Mouse (Mus musculus) retina, adult 2 months (tissue): ENCODE data around the gene Itpr2.

Experiments
- DNase-seq: peaks from one replicate; pipeline ENCODE4 v3.0.0-alpha.2; 2012; ENCODE audit warnings: low read depth, low spot score

Gene Itpr2

GRCm38 (mm10) chr6:146504459-146504858 lies 2.4 kb upstream of the Itpr2 start:
- no peak for DNase-seq

GRCm38 (mm10) chr6:146502856-146503255 lies 833 bp upstream of the Itpr2 start:
- DNase-seq, result no peak

- DNase-seq, result no peak
Measured at GRCm38 (mm10) chr6:146501316-146501865, 632 bp downstream of the Itpr2 start.

GRCm38 (mm10) chr6:146500771-146501170 lies 1.3 kb downstream of the Itpr2 start:
- DNase-seq, result no peak

GRCm38 (mm10) chr6:146500206-146500605 lies 1.8 kb downstream of the Itpr2 start:
- no peak for DNase-seq

GRCm38 (mm10) chr6:146499566-146499965 lies 2.5 kb downstream of the Itpr2 start:
- DNase-seq, result no peak

GRCm38 (mm10) chr6:146498416-146498815 lies 3.6 kb downstream of the Itpr2 start:
- DNase-seq, result no peak

GRCm38 (mm10) chr6:146497866-146498265 lies 4.2 kb downstream of the Itpr2 start:
- no peak for DNase-seq

- DNase-seq, result no peak
Measured at GRCm38 (mm10) chr6:146497435-146497834, 4.6 kb downstream of the Itpr2 start.

- DNase-seq, result no peak
Measured at GRCm38 (mm10) chr6:146491680-146492079, 10.3 kb downstream of the Itpr2 start.

- no peak for DNase-seq
Measured at GRCm38 (mm10) chr6:146490416-146490960, 11.5 kb downstream of the Itpr2 start.

- DNase-seq, result no peak
Measured at GRCm38 (mm10) chr6:146489841-146490240, 12.2 kb downstream of the Itpr2 start.

- DNase-seq, result no peak
Measured at GRCm38 (mm10) chr6:146488749-146489148, 13.3 kb downstream of the Itpr2 start.

- no peak for DNase-seq
Measured at GRCm38 (mm10) chr6:146487079-146487478, 14.9 kb downstream of the Itpr2 start.

- DNase-seq, result no peak
Measured at GRCm38 (mm10) chr6:146486073-146486472, 15.9 kb downstream of the Itpr2 start.

- no peak for DNase-seq
Measured at GRCm38 (mm10) chr6:146481441-146481840, 20.6 kb downstream of the Itpr2 start.

- DNase-seq, result no peak
Measured at GRCm38 (mm10) chr6:146480925-146481324, 21.1 kb downstream of the Itpr2 start.

GRCm38 (mm10) chr6:146478888-146479683 lies 22.9 kb downstream of the Itpr2 start:
- no peak for DNase-seq

- DNase-seq, result no peak
Measured at GRCm38 (mm10) chr6:146476865-146477264, 25.2 kb downstream of the Itpr2 start.

- no peak for DNase-seq
Measured at GRCm38 (mm10) chr6:146474166-146474565, 27.9 kb downstream of the Itpr2 start.

GRCm38 (mm10) chr6:146473216-146473955 lies 28.6 kb downstream of the Itpr2 start:
- DNase-seq, result no peak

GRCm38 (mm10) chr6:146470378-146470777 lies 31.6 kb downstream of the Itpr2 start:
- no peak for DNase-seq
